In the genomic region with DNA sequence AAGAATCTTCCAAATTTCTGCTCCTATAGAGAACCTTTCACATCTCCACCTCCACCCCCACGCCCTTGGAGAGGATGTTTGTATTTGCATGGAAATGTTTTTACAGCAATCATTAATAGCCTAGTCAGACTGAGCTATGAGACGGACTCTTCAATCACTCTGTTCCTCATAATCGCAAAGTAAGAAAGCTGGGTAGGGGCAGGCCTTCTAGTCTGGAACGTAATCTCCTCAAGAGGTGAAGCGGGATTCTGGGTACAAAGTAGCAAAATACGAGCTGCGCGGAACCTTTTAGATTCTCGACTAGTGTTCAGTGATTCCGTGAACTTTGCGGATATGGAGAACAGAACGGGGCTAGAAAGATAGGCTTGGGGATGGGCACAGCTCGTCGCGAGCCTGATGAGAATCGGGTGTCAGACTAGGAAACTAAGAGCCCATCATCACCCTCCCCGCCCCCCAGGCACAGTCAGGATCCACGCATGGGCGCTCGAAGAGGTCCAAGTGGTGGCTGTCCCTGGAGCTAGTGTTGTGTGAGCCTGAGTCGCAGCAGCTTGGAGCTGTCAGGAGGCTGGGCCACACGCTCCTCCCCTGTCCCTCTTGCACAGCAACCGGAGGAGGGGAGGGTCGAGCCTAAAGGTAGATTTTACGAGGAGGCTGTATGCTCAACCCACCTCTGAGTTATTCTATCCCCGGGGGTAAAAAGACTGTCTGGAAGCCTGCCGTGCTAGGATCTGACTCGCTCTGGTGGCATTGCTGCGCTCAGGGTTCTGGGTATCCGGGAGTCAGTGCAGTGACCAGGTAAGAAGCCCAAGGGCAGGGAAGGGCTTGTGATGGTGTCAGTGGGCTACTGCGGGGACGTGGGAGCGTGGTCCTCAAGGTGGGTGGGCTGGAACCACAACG, we compare ENCODE assay signal across 8 mouse cellular contexts. TPM values are rescaled to one million over a fixed set of nuclear protein-coding genes. Genes with fewer than 3 reads are reported as not detected.
DNase-seq lines count a peak whose midpoint lies in the region; ATAC-seq lines count a peak whose summit lies in the region.

Pla2g7 (plus strand) TSS at position 107 of the 897 bp plus-strand sequence.

- peak within 1 kb of the TSS; percentile 69 for H3K4me2 ChIP-seq in hindbrain, embryonic 12.5 days (replicated peaks)

- 1% methylated on average over 34 of the region's 34 CpGs for WGBS in hindbrain, embryonic 12.5 days

- H3K9ac ChIP-seq in hindbrain, embryonic 12.5 days: peak within 1 kb of the TSS; percentile 57

- H3K36me3 ChIP-seq in hindbrain, embryonic 12.5 days: no peaks in the 10 kb centered on the region

- peak within 1 kb of the TSS; percentile 40 for H3K4me3 ChIP-seq in hindbrain, embryonic 12.5 days

- H3K27ac ChIP-seq in hindbrain, embryonic 12.5 days: 0 out of 2 replicates have a peak within 1 kb of the TSS, but pooled peaks have one; percentile 4

- peaks cover 4% of the 10 kb centered on the region; the same call in 1 of the 2 replicates for H3K27me3 ChIP-seq in hindbrain, embryonic 12.5 days

- peak; percentile 7 to 27 for DNase-seq in adrenal gland, adult 18-20 months (ENCODE audit: low spot score in 2 of 2)
- DNase-seq in cerebellum, postnatal 14 days: peak; percentile 49 to 52
- DNase-seq in frontal cortex, postnatal 36 days (ENCODE audit: low spot score in 2 of 2): peak; percentile 48 to 53
- DNase-seq in layer of hippocampus, postnatal 36 days: peak; percentile 58 to 65
- peak; percentile 32 to 40 for DNase-seq in right cerebral cortex, postnatal 36 days (ENCODE audit: low spot score in 2 of 2)
- DNase-seq in thymus, postnatal 10 days (ENCODE audit: low spot score in 2 of 2): no peak

- ATAC-seq in hindbrain, embryonic 12.5 days (ENCODE audit: low FRiP score): peak; percentile 86
- ATAC-seq in megakaryocyte, adult 5-6 weeks (ENCODE audit: poor library complexity, severe bottlenecking): peak; percentile 71

- no peaks in the 10 kb centered on the region for H3K9me3 ChIP-seq in hindbrain, embryonic 12.5 days (replicated peaks)

- peaks cover 6% of the 10 kb centered on the region for H3K4me1 ChIP-seq in hindbrain, embryonic 12.5 days

RNA-seq across cellular contexts. Expression of gene Pla2g7, which starts in this region (rescaled TPM):
- total RNA-seq in adrenal gland, adult 18-20 months (2021): 10 to 100 TPM; 16.9 to 34.4 TPM
- polyA plus RNA-seq in hindbrain, embryonic 12.5 days (2016; fragmentation: Nextera tagmentation; extraction: Ambion mirVana): 19.5 and 21.0 TPM in 2 replicates
- total RNA-seq in layer of hippocampus, postnatal 36 days (2021): 100 to 1,000 TPM; 108 to 125 TPM
- total RNA-seq in megakaryocyte, adult 5-6 weeks (2015): 48.9 and 55.2 TPM in 2 replicates
- 36.2 and 37.2 TPM in 2 replicates for total RNA-seq in megakaryocyte, adult 5-6 weeks (2017)

Comparison
In these comparisons a context has a peak if more than half of its experiments do, and no peak if none do; other contexts are left out.
1. DNase-seq: peak in adrenal gland, adult 18-20 months (2 of 2), cerebellum, postnatal 14 days (2 of 2), frontal cortex, postnatal 36 days (2 of 2), layer of hippocampus, postnatal 36 days (2 of 2) and right cerebral cortex, postnatal 36 days (2 of 2); none in thymus, postnatal 10 days (0 of 2).